Mouse (Mus musculus): ENCODE measurements around the gene Mrps22. TPM values are rescaled to one million over a fixed set of nuclear protein-coding genes. Genes with fewer than 3 reads are reported as not detected.
A peak's percentile ranks its signal among the peaks of the same experiment; 100 is the strongest.

Gene Mrps22
- total and polyA plus RNA-seq, 2 experiments from 2014 or later = 46.7 to 54.1 TPM

DNA sequence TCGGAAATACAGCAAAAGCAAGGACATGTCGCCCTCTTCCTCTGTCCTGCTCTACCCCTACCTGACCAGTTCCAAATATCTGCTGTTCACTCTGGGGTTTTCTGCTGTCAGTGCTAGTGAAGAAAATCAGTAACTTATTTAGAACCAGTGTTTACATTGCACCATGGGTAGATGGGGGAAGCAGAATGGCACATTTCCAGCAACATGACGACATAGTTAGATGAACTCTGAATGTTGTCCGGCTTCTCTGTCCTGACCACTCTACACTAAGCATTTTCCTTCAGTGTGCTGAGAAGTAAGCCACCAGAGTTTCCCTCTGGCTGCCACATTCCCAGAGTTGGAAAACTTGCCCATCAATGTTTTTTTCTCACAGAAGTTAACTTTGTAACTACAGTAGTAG, 17.6 kb downstream of the Mrps22 start:
- H3K9ac ChIP-seq (replicated peaks; ENCODE audit: low read depth, low read length) = no peak overlapping the region
- peaks cover 89% of the 10 kb centered on the region for H3K36me3 ChIP-seq (replicated peaks; ENCODE audit: control insufficient read depth, insufficient read depth, low read length)
- no peak for ATAC-seq (ENCODE audit: insufficient read depth, low read depth)
- H3K4me2 ChIP-seq (ENCODE audit: low read depth, low read length) = no peak overlapping the region
- H3K4me3 ChIP-seq (ENCODE audit: low read depth, low read length) = no peak overlapping the region
- H3K4me1 ChIP-seq (ENCODE audit: control insufficient read depth, insufficient read depth) = no peaks in the 10 kb centered on the region
- no peak overlapping the region for H3K27ac ChIP-seq (ENCODE audit: low read depth)
- TF ChIP-seq CTCF (IDR thresholded peaks at IDR 0.05; ENCODE audit: low read depth) = no peak
- TF ChIP-seq EP300 (IDR thresholded peaks at IDR 0.05; ENCODE audit: low read depth) = no peak
- no peak for DNase-seq (ENCODE audit: low spot score)
- 79% methylated on average over 4 of the region's 4 CpGs for WGBS
- H3K9me3 ChIP-seq (replicated peaks; ENCODE audit: control insufficient read depth, low read length) = no peaks in the 10 kb centered on the region
- no peaks in the 10 kb centered on the region for H3K27me3 ChIP-seq (ENCODE audit: control insufficient read depth, insufficient read depth, low read length)

DNA sequence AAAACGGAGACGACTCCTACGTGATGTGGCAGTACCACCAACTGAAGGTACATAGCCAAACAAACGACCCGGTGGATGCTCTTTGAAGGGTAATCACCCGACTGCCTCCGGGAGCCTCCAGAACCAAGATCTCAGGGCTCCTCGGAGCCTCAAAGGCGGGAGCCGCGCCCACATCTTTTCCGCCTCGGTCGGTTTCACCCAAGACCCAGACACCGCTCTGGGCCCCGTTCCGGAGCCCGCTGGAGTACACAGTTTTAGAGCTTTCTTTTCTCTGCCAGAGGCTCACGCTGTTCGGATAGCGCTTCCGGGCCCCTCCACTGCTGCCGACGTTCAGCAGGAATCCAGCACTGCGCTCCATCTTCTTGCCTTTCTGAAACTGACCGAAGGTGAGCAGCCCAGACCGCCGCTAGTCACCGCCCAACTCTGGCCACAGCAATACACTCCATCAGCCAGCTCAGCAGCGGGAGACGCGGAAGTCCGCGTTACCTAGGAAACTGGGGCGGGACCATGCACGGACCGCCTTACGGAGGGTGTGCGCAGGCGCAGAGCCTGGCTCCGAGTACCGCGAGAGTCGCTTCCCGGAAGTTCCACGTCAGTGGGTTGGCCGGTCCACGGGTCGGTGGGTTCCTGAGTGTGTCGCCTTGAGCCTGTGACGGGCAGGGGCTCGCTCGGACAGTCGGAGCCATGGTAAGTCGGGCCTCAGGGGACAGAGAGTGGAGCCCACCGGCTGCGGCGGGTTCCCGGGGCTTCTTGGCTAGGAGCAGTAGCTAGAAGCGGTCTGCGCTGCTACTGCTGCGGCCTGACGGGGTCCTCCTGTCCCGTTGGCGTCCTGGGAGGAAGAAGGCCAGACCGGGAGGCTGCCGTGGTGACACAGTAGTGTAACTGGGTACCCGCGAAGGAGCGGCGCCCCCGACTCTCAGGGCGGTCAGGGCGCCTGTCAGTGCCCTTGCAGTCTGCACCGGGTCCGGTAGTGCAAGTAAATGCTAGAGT, 38.0 kb downstream of the Mrps22 start, which contains the start of gene Copb2:
Gene Copb2, plus strand, starts transcription at position 585 of the 990 bp plus-strand sequence.
- Histone ChIP-seq H3K36me3 (replicated peaks; ENCODE audit: control insufficient read depth, insufficient read depth, low read length) (peaks cover under 1% of the 10 kb centered on the region; the same call in 1 of the 2 replicates), H3K27ac (ENCODE audit: low read depth) (peak within 1 kb of the TSS; percentile 78), H3K9me3 (replicated peaks; ENCODE audit: control insufficient read depth, low read length) (no peaks in the 10 kb centered on the region), H3K4me2 (ENCODE audit: low read depth, low read length) (peak within 1 kb of the TSS; percentile 81), H3K4me1 (ENCODE audit: control insufficient read depth, insufficient read depth) (peaks cover 11% of the 10 kb centered on the region; the same call in 1 of the 2 replicates), H3K27me3 (ENCODE audit: control insufficient read depth, insufficient read depth, low read length) (no peaks in the 10 kb centered on the region), H3K9ac (replicated peaks; ENCODE audit: low read depth, low read length) (peak within 1 kb of the TSS; percentile 93), H3K4me3 (ENCODE audit: low read depth, low read length) (peak within 1 kb of the TSS; percentile 97)
- under 1% methylated on average over 74 of the region's 76 CpGs for WGBS
- ATAC-seq (ENCODE audit: insufficient read depth, low read depth) (peak; percentile 99), DNase-seq (ENCODE audit: low spot score) (peak; percentile 95)
- peak; percentile 53 for TF ChIP-seq EP300 (IDR thresholded peaks at IDR 0.05; ENCODE audit: low read depth)
- TF ChIP-seq CTCF (IDR thresholded peaks at IDR 0.05; ENCODE audit: low read depth) = no peak

DNA sequence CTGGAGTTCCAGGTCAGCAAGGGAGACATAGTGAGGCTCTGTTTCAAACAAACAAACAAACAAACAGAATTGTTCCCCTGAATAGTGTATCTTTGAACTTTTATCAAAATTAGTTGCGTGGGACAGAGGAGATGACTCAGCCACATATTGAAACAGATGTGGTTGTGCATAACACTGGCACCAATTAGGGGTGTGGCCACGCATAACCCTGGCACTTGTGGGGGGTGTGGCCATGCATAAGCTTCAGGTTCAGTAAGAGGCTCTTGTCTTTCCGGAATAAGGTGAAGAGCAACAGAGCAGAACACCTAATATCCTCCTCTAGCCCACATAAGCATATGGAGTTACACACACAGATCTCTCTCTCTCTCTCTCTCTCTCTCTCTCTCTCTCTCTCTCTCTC, 57.4 kb downstream of the Mrps22 start:
- no peak overlapping the region for H3K4me2 ChIP-seq (ENCODE audit: low read depth, low read length)
- DNase-seq (ENCODE audit: low spot score) = no peak
- no peak overlapping the region for H3K27ac ChIP-seq (ENCODE audit: low read depth)
- no peaks in the 10 kb centered on the region for H3K4me1 ChIP-seq (ENCODE audit: control insufficient read depth, insufficient read depth)
- TF ChIP-seq EP300 (IDR thresholded peaks at IDR 0.05; ENCODE audit: low read depth) = no peak
- no peak for TF ChIP-seq CTCF (IDR thresholded peaks at IDR 0.05; ENCODE audit: low read depth)
- no peak for ATAC-seq (ENCODE audit: insufficient read depth, low read depth)
- no peak overlapping the region for H3K9ac ChIP-seq (replicated peaks; ENCODE audit: low read depth, low read length)
- no peaks in the 10 kb centered on the region for H3K9me3 ChIP-seq (replicated peaks; ENCODE audit: control insufficient read depth, low read length)
- WGBS = 62% methylated on average over 3 of the region's 3 CpGs
- no peak overlapping the region for H3K4me3 ChIP-seq (ENCODE audit: low read depth, low read length)
- no peaks in the 10 kb centered on the region for H3K27me3 ChIP-seq (ENCODE audit: control insufficient read depth, insufficient read depth, low read length)
- H3K36me3 ChIP-seq (replicated peaks; ENCODE audit: control insufficient read depth, insufficient read depth, low read length) = no peaks in the 10 kb centered on the region

Other genes with a start within 250 kb of the Mrps22 start
- gene Rbp1, start 178.7 kb downstream of the Mrps22 start, total RNA-seq (2014; rRNA removed; ENCODE audit: low replicate concordance) = 10.7 and 14.2 TPM in 2 replicates
- gene Rbp1, start 178.7 kb downstream of the Mrps22 start, polyA plus RNA-seq (2015; fragmentation: Nextera tagmentation; extraction: Ambion mirVana) = 36.9 and 39.1 TPM in 2 replicates
- gene Rbp2, start 115.5 kb downstream of the Mrps22 start, total RNA-seq (2014; rRNA removed; ENCODE audit: low replicate concordance) = not detected in 2 replicates
- gene Rbp2, start 115.5 kb downstream of the Mrps22 start, polyA plus RNA-seq (2015; fragmentation: Nextera tagmentation; extraction: Ambion mirVana) = 0.21 TPM in 1 of 2 replicates, not detected in the other
- 75.1 and 86.1 TPM in 2 replicates for gene Copb2, start 37.9 kb downstream of the Mrps22 start, total RNA-seq (2014; rRNA removed; ENCODE audit: low replicate concordance)
- gene Copb2, start 37.9 kb downstream of the Mrps22 start, polyA plus RNA-seq (2015; fragmentation: Nextera tagmentation; extraction: Ambion mirVana) = 90.8 and 93.9 TPM in 2 replicates
- not detected in 2 replicates for gene Prr23a1, start 240.8 kb upstream of the Mrps22 start, total RNA-seq (2014; rRNA removed; ENCODE audit: low replicate concordance)
- gene Prr23a1, start 240.8 kb upstream of the Mrps22 start, polyA plus RNA-seq (2015; fragmentation: Nextera tagmentation; extraction: Ambion mirVana) = not detected in 2 replicates

Data from heart, postnatal 0 days (tissue).